Mouse (Mus musculus): ENCODE results near the gene Pxdc1.

Gene Pxdc1

DNA sequence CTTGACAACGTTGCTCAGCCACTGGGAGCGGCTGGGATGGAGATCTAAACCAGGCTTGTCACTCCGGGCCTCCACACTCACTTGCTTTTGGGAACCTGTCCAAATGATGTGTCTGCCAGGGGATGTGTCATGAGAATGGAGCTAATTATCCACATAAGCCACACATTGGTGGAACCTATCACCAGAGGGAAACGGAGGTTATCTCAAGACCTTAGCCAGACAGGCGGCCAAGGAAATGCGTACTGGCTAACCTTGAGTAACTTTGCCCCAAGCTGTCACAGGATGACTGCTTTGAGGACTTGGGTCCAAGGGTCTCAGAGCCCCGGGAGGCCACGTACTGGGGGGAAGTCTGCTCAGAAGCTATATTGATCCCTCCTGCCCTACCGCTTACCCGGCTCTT, 2.3 kb downstream of the Pxdc1 start:
- no peak for DNase-seq (ENCODE audit: low spot score)

DNA sequence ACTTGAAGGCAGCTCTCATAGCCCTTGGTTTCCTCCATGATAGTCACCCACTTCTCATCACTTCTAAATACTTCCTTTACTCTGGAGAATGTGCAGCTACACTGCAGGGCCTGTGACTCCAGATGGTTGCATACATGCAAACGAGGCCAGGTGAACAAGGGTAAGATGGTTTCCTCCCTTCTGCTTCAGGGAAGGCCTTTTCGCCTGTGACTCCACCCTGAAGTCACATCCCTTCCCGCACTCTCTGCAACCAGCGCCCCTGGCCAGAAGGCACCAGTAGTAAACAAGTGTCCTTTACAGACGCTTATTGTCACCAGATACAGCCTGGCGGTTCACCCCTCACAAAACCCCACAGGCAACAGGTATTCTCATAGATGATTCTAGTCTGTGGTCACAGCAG, 2.9 kb downstream of the Pxdc1 start:
- no peak for DNase-seq (ENCODE audit: low spot score)

DNA sequence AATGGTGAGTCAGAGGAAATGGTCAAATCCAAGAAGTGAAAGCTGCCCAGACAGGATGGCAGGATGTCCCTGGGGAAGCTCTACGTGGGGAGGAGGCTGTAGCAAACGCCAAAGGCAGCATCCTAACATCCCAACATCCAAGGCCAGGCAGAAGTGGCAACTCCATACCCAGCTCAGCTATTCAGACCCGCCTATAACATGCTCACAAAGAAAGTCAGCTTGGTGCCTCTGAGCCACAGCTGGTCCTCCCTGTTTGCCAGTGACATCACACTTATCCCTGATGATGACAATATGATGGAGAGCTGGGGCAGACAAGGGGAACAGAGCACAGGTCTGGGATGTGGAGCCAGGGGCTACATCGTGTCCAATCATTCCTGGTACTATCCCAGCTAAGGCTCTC, 5.5 kb downstream of the Pxdc1 start:
- no peak for DNase-seq (ENCODE audit: low spot score)

DNA sequence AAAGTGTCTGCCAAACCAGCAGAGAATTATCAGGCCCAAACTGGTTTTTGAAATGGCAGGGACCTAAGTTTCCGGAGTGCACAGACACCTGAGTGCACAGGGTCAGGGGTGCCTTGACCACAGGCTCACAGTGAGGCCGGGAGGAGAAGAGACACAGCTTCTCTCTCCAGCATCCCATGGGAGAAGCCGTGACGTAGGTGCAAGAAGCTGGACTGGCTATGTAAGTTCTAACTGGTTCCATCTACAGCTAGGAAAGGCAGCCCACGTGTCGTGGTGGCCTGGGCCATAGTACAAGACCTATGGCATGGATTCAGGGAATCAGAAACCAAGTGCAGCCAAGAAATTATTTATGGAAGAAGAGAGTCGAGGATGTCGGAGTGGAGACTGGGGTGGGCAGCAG, 6.1 kb downstream of the Pxdc1 start:
- no peak for DNase-seq (ENCODE audit: low spot score)

DNA sequence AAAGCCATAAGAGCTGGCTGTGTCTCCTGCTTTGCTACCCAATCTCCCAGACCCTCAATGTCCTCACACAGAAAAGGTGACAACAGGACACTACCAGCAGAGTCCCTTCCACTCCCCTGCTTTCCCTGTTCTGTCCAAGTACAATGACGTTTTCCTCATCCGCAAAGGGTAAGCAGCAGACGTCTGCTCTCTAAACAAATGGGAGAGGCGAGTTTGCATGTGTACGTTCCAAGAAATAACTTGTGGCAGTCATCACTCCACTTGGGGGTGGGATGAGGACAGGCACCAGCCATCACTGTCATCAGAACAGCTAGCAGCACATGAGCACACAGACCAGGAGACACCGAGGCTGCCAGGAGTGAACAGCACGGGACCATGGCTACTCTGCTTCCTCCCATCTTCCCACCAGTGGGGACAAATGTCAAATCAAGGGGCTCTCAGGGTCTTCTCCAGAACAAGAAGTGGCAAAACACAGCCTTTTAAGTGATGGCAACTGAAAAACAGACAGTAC, 7.0 kb downstream of the Pxdc1 start:
- no peak for DNase-seq (ENCODE audit: low spot score)

DNA sequence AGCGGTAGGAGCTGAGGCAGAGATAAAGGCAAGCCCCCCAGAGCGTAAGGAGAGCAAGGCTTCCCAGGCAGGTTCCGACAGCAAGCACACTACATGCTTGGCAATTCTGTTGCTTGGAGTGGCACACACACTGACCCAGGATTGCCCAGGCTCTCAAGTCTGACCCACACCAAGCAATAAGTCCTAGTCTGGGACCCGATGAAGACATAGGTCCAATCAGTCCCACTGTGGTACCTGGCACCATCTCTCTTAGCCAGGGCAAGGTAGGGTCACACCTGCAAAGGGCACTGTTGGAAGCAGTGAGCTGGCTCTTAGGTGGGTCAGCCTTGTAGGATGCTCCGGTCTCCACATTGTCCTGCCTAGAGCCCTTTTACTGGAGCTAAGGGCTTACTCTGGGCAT, 7.8 kb downstream of the Pxdc1 start:
- no peak for DNase-seq (ENCODE audit: low spot score)

DNA sequence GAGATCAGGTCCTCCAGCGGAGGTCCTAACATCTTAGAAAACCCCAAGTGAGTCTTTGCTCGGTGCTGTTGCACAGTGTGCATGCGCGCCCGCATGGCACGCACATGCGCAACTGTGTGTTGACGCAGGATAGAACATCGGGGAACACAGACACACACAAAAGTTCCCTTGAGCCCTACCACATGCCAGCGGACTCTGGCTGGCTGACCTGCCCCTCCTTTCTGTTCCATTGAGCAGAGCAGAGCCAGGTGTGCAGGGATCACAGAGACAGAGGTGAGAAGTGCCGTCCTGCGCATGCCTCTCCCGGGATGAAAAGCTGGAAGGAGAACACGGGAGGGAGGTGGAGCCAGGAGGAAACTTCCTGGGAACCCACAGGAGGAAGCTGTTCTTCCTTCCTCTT, 8.9 kb downstream of the Pxdc1 start:
- DNase-seq (ENCODE audit: low spot score) = no peak

DNA sequence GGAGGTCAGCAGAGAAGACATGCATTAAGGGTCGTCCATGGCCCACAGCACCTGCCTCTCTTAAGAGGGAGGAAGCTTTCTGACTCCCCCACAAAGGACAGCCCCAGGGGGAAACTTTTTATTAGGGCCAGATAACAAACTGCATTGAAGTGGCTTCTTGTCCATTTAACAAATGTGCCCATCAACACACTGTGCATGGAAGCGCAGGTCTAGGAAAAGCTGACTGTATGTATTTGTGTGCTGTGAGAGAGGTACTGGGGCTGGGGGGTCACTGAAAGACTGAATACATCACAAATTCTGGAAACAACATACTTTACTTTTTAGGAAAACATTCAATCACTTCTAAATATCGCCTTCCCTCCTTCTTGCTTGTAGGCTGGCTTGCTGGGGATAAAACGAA, 9.4 kb downstream of the Pxdc1 start:
- no peak for DNase-seq (ENCODE audit: low spot score)

DNA sequence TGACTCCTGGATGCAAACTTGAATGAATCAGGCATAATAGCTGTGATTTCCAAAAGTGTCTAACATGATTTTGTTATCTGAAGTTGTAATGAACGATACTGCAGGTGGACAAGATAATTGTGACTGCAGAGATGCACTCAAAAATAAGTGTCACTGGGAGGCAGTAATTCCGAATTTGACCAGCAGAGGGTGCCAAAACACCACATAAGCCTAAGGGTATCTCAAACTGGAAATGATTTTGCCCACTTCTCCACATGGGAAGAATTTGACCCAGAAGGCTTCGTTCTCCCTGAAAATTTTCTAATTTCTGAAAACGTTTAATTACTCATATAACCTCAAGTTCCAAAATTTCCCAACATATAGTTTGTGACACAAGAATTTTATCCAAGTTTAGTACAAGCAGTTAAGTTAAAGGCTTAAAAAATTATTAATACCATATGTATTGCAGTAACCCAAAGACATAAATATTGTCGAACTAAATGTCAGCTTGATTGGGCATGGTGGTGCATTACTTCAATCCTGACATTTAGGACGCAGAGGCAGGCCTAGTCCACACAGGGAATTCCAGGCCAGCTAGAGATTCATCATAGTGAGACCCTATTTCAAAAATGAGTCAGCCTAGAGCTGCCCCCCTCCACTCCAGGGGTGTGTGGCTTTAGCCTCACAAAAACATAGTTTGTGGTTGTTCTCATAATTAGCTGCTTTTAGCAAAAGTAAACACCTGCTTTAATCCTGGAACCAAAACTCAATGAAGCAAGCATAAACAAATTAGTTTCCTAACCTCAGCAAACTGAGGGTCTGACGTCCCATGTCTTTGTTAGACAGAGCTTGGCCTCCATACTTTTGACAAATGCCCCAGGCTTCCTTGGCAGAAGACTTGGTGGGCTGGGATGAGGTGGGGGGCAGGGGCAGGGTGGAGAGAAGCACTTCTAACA, 10.1 kb downstream of the Pxdc1 start:
- DNase-seq (ENCODE audit: low spot score) = peak; percentile 91

DNA sequence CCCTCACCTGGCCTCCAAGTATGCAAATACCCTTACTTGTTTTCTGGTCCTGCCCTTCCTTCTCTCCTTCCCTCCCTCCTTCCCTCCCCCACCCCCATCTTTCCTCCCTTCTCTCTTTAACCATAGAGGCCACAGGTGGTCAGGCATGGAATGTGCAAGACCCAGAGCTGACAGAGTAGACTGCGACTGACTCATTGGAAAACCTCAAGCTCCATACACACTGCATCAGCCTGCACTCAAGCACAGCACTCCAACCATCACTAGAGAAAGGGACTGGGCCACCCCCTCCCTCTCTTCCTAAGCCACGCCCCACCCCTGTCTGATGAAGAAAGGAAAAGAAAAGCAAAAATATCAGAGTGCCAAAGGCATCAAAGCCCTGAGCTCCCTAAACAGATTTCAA, 12.2 kb downstream of the Pxdc1 start:
- no peak for DNase-seq (ENCODE audit: low spot score)

DNA sequence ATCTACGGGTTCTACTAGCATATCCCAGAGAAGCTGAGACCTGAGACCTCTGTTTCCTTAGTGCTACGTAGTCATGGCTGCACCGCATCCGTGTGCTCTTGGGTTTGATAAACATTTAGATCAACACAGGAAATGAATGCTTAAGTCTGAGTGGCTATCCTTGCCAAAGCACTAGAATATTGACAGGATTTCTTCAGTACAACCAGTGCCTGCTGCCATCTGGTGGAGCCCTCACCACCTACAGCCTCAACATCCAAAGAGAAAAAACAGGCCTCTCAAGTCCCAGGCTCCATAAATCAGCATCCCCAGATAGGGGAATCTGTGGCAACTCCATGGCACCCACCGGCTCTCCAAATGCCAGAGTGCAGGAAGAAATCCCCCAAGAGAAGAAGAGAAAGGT, 17.3 kb downstream of the Pxdc1 start:
- peak; percentile 83 for DNase-seq (ENCODE audit: low spot score)

DNA sequence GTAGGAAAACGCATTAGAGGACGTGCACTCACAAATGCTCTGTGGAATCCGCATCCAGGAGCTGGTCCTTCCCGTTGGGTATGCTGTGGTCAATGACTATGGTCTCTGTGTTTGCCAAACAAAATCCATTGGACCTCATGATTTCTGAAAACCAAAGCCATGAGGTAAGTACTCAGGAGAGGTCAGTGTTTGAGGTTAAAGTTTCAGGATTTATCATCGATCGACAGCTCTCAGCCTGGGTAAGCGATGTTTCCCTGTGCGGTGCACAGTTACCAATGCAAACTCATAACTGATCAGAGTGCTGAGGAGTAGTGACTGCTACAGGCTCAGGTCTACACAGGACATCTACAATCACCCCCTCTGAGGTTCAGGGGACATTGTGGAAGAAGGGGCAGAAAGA, 23.0 kb downstream of the Pxdc1 start:
- DNase-seq (ENCODE audit: low spot score) = no peak

DNA sequence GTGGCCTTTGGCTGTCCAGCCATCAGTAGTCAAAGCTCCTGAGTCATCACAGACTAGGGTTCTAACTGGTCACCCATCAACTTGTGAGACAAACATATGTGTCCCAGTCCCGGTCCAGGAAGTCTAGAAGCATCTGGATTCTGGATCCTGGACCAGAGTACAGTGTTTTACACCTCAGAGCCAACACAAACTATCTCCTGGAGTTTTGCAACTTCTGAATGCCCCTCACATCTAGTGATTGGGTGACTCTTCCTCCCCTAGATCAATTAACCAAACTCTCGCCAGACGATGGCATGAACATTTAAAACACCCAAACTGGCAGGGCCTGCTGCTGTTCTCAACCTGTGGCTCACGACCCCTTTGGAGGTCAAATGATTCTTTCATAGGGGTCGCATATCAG, 23.5 kb downstream of the Pxdc1 start:
- no peak for DNase-seq (ENCODE audit: low spot score)

DNA sequence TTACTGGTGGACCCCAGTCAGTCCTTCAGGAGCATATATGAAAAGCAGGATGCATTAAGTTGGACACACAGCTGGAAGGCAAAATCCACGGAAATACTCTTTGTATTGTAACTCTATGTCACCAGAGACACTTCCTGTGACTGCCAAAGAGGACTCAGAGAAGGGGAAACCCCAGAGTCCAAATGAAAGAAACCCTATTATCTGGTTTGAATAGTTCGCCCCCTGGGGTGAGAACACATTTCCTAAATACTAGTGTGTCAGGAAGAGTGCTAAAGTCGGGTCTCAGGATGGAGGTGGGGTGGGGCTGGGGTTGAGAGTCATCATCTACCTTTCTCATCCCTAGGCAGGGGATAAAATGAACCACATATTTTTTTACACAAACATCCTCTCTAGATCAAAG, 25.8 kb downstream of the Pxdc1 start:
- DNase-seq (ENCODE audit: low spot score) = no peak

DNA sequence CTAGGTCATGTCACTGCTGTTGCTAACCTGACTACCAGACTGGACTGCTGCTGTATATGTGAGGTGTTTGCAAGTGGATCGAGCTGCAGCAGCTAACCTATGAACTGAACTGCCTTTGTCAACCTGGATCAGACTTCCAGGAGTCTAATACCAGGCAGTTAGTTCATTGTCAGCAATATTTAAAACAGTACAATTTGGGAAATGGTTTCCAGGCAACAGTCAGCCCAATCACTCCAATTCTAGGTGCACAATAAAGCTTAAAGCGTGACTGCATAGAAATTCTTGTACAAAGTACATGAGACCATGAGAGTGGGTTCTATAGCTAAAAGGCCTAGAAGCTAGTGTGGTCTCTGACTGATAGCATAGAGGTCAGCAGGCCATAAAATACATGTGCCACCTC, 28.9 kb downstream of the Pxdc1 start:
- DNase-seq (ENCODE audit: low spot score) = no peak

DNA sequence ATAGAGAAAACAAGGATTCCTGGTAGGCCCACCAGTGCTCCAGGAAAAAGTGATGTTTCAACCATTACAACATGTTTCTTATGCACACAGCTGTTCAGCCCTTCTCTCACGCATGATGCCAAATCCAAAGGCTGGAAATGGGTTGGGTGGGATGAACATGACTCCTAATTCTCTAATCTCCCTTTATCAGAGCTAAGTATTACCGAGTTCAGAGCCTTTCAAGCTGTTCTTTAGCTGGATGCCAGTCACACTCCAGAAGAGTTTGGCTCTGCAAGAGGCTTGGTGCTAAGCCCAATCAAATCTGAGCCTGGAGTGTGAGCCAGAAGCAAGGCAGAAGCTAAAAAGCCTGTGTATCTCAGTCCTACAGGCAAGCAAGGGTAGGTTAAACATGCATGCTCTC, 40.9 kb downstream of the Pxdc1 start:
- no peak for DNase-seq (ENCODE audit: low spot score)

DNA sequence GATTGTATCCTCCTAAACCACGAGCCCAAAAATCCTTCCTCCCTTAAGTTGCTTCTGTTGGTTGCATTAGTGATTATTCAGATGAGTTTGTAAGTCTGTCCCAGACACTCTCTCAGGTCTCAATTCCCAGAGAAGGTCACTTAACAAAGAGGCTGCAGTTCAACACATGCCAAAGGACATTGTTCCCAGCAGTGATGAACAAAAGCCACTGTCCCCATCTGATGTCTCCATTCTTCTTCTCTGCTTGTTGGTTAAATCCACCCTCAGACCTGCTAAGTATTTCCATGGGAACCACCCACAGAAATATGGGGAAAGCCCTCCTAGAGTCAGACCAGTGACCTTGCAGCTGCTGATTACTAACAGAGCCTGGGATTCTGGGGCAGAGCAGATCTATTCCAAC, 43.6 kb downstream of the Pxdc1 start:
- DNase-seq (ENCODE audit: low spot score) = peak; percentile 36

DNA sequence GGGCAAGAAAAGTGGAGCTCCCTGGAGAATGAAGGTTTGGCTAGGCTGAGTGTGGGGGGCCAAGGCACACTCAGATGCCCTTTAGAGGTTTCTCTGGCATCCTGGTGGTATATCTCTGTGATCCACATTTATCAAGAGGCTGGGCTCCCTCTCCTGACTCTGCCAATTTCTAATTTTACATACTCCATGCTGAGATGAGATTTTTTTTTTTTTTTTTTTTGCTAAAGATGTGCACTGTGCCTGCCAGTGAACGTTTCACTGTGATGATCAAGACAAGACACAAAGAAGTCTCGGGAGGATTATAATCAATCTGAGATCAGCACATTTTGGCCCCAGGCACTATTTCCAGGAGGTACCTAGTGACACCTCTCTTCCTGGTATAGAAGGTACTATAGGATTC, 46.2 kb downstream of the Pxdc1 start:
- DNase-seq (ENCODE audit: low spot score) = no peak

DNA sequence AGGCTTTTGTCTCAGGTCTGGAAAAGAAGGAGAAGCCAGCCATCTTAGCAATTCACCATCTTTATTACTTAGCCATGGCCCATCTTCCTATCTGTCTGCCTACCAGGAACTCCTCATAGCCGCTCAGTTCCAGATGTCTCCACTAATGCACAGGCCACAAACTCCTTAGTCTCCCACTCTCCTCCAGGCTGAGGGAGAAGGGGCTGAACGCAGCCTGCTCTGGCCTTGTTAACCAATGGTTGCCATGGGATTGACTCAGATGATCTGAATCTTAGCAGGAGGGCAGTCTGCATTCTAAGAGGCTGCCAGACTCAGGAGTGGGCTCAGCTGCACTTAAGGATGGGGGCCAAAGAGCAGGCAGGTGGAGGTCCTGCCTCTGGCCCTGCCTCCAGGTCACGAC, 47.4 kb downstream of the Pxdc1 start:
- DNase-seq (ENCODE audit: low spot score) = no peak

DNA sequence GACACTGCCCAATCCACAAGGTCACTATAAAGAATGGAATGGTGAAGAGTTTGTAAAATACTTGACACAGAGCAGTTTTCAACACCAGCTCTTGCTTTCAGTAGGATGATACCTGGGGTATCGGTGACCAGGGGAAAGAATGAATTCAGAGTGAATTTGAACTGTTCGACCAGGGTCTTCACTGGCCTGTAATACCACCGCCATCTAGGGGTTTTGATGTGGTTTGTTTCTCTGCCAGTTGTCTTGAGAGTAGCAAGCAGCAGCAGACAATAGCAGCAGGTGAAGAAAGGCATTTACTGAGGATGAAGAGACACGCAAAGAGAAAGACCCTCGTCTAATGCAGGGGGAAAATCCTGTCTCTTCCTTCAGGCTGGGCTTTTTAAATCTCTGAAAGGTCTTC, 48.1 kb downstream of the Pxdc1 start:
- DNase-seq (ENCODE audit: low spot score) = peak; percentile 21

DNA sequence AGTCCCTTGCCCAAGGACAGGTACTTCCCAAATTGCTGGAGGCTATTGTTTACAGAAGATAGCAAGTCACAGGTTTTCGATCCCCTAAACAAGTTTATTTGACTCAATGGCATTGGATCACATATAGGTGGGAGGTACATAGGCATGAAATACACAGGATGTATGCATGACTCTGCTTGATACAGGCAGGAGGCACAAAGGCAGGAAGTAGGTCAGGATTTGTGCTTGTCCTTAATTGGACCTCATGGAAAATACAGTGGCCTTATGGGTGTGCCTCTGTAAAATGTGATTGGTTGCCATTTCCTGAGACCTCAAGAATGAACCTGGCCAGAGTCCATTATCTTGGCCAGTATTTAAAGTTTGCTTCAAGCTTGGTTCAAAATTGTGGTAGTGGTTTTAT, 48.9 kb downstream of the Pxdc1 start:
- no peak for DNase-seq (ENCODE audit: low spot score)

DNA sequence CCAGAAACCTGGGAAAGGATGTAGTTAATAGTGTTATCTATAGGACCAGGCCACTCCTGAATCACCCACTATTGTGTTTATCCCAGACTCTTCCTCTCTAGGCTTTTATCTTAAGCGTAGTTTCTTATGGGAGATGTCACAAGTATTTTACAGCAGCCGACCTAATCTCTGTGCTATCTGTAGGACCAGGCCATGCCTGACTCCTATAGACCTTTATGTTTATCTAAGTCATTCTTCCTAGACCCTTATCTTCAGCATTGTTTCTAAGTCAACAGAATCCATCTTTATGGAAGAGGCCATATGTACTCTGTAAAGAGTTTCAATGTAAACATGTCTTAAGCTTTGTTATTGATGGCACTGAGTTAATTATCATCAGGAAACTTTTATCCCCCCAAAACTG, 50.5 kb downstream of the Pxdc1 start:
- no peak for DNase-seq (ENCODE audit: low spot score)

DNA sequence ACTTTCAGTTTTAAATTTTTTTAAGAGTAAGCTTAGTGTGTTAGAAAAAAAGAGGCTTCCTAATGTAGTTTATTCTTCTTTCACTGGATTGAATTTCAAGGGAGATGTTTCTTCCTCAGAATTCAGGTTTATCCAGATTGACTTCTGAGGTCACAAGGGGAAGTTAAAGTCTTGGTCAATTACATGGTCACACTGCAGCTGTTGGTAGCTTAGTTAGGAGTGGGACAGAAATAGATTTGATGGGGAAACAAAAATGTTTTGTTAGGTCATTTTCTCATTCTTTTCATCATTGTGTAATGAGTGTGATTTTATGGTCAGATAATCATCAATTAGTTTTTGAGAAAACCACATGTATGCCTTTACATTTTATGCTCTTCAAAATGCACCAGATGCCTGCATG, 56.5 kb downstream of the Pxdc1 start:
- no peak for DNase-seq (ENCODE audit: low spot score)
